Mouse (Mus musculus) embryonic facial prominence, embryonic 13.5 days (tissue): ENCODE results near the gene Khnyn. TPM values are rescaled to one million over a fixed set of nuclear protein-coding genes. Genes with fewer than 3 reads are reported as not detected.
A peak's percentile ranks its signal among the peaks of the same experiment; 100 is the strongest.

Experiments
- ATAC-seq: fragments of 200-750 bp; cut with Nextera tagmentation; 2 replicates; pipeline ENCODE4 v1.8.0; 2017; ENCODE audit warnings: low read depth; ENCODE audit not compliant: insufficient number of reproducible peaks, insufficient read depth, low FRiP score, low TSS enrichment
- H3K27ac ChIP-seq: fragments of 300-500 bp; sonication (generic); 2 replicates; pipeline ENCODE4 v1.5.1; 2015; ENCODE audit warnings: moderate library complexity, mild to moderate bottlenecking, inconsistent platforms
- H3K27me3 ChIP-seq: fragments of 300-500 bp; sonication (generic); 2 replicates; pipeline ENCODE4 v1.6.1; 2015; ENCODE audit warnings: mild to moderate bottlenecking, inconsistent platforms
- H3K36me3 ChIP-seq: fragments of 300-500 bp; sonication (generic); 2 replicates; pipeline ENCODE4 v1.6.1; 2015; ENCODE audit warnings: mild to moderate bottlenecking, inconsistent platforms
- H3K4me1 ChIP-seq: fragments of 300-500 bp; sonication (generic); 2 replicates; pipeline ENCODE4 v1.6.1; 2015; ENCODE audit warnings: inconsistent platforms
- H3K4me2 ChIP-seq: fragments of 300-500 bp; sonication (generic); 2 replicates; pipeline ENCODE4 v1.6.1; 2015; ENCODE audit warnings: moderate library complexity, mild to moderate bottlenecking, inconsistent platforms
- H3K4me3 ChIP-seq: fragments of 300-500 bp; sonication (generic); 2 replicates; pipeline ENCODE4 v1.5.1; 2015; ENCODE audit warnings: mild to moderate bottlenecking, inconsistent platforms
- H3K9ac ChIP-seq: fragments of 300-500 bp; sonication (generic); 2 replicates; pipeline ENCODE4 v1.6.1; 2015; ENCODE audit warnings: mild to moderate bottlenecking, inconsistent platforms
- H3K9me3 ChIP-seq: fragments of 300-500 bp; sonication (generic); 2 replicates; pipeline ENCODE4 v1.6.1; 2016; ENCODE audit warnings: inconsistent platforms
- WGBS: fragments of 180-500 bp; shearing (Covaris S2); methylation state at CpG from one replicate; pipeline ENCODE4 v1.1.7; 2015; ENCODE audit warnings: mixed read lengths; 5-methylcytosine and 5-hydroxymethylcytosine counted together
- polyA plus RNA-seq: library from polyadenylated mRNA; unstranded; fragments of >200 nt; fragmentation: Nextera tagmentation; extraction: Ambion mirVana; gene quantifications from 2 replicates; pipeline ENCODE4 v1.2.1, GENCODE M21; 2015

Khnyn gene
- polyA plus RNA-seq, result 21.0 and 22.0 TPM in 2 replicates

DNA sequence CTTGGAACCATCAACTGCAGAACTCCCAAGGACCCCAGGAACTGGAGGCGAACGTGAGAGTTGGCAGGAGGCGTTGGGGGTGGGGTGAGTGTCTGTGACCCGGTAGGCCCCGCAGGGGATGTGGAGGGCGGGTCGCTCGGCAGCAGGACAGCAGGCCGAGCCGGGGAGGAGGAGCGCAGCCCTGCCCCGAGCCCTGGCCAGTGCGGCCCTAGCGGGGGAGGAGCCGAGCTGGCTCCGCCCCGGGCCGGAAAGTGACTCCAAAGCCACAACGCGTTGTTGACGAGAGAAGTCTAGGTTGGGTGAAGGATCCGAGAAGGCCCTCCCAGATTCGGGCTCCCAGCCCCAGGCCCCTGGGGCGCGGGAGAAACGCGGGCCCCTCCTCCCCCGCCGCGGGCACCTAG lies at the start of gene Khnyn:
Gene Khnyn (plus strand): TSS at position 235 of the 401 bp plus-strand sequence.
- Histone ChIP-seq H3K36me3 (peaks cover 35% of the 10 kb centered on the region), H3K27ac (peak within 1 kb of the TSS; percentile 95), H3K4me3 (peak within 1 kb of the TSS; percentile 77), H3K4me2 (peak within 1 kb of the TSS; percentile 88), H3K27me3 (no peaks in the 10 kb centered on the region), H3K4me1 (peaks cover 39% of the 10 kb centered on the region), H3K9me3 (no peaks in the 10 kb centered on the region), H3K9ac (peak within 1 kb of the TSS; percentile 91)
- 0% methylated on average over 29 of the region's 30 CpGs for WGBS
- peak; percentile 86 for ATAC-seq

DNA sequence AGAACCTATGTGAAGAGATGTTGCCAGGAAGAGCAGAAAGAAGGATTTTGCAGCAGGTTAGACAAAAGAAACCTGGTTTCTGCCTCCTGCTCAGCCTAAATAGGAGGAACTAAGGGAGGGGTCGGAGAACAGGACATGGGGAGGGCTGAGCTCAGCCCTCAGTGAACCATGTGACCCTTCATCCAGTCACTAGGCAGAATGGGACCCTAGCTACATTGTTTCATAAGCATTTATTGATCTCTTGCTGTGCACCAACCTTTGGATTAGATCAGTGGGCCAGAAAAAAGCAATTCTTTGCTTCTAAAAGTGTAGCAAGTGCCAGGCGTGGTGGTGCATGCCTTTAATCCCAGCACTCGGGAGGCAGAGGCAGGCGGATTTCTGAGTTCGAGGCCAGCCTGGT lies 46.4 kb upstream of the Khnyn start:
- Histone ChIP-seq H3K27ac (no peak overlapping the region), H3K36me3 (peaks cover 13% of the 10 kb centered on the region), H3K4me2 (no peak overlapping the region), H3K9ac (no peak overlapping the region), H3K27me3 (no peaks in the 10 kb centered on the region), H3K4me3 (no peak overlapping the region), H3K9me3 (no peaks in the 10 kb centered on the region), H3K4me1 (peaks cover 31% of the 10 kb centered on the region)
- WGBS, result 89% methylated on average over 5 of the region's 5 CpGs
- no peak for ATAC-seq

DNA sequence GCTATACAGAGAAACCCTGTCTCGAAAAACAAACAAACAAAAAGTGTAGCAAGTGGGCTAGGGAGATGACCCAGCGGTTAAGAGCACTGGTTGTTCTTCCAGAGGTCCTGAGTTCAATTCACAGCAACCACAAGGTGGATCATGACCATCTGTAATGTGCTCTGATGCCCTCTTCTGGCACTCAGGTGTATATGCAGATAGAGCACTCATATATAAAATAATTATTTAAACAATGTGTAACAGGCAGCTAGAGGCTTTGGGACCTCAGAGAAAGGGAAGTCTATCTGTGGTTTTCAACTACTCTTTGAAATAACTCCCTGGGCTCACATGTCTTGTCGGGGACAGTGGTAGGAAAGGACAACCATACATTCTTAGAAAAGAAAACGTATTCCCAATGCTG lies 46.0 kb upstream of the Khnyn start:
- no peak overlapping the region for H3K9ac ChIP-seq
- no peaks in the 10 kb centered on the region for H3K9me3 ChIP-seq
- H3K36me3 ChIP-seq, result peaks cover 9% of the 10 kb centered on the region
- no peak for ATAC-seq
- peaks cover 28% of the 10 kb centered on the region for H3K4me1 ChIP-seq
- H3K27me3 ChIP-seq, result no peaks in the 10 kb centered on the region
- H3K4me3 ChIP-seq, result no peak overlapping the region
- H3K4me2 ChIP-seq, result no peak overlapping the region
- WGBS, result 87% methylated on average over 4 of the region's 4 CpGs
- H3K27ac ChIP-seq, result no peak overlapping the region

DNA sequence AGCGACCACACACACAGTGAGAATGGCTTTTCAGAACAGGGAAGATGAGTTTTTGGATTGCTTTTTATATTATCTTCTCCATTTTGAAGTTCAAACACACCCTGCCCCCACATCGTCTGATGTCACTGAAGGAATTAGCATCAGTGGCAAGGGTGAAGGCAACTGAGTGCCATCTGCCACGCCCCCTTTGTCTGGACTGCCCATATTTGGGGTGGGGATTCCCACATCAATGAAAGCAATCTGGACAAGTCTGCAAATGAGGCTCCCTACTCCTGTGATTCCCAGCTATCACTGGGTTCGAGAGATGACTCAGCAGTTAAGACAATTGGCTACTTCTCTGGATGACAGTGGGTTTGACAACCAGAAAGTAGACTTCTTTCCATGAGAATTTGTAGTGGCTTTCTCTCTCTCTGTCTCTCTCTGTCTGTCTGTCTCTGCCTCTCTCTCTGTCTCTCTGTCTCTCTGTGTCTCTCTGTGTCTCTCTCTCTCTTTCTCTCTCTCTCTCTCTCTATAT lies 43.8 kb upstream of the Khnyn start:
- peaks cover 6% of the 10 kb centered on the region for H3K4me1 ChIP-seq
- no peak overlapping the region for H3K4me2 ChIP-seq
- no peaks in the 10 kb centered on the region for H3K27me3 ChIP-seq
- no peak overlapping the region for H3K4me3 ChIP-seq
- WGBS, result 65% methylated on average over 4 of the region's 4 CpGs
- no peak for ATAC-seq
- no peak overlapping the region for H3K9ac ChIP-seq
- no peaks in the 10 kb centered on the region for H3K36me3 ChIP-seq
- H3K27ac ChIP-seq, result no peak overlapping the region
- H3K9me3 ChIP-seq, result no peaks in the 10 kb centered on the region

DNA sequence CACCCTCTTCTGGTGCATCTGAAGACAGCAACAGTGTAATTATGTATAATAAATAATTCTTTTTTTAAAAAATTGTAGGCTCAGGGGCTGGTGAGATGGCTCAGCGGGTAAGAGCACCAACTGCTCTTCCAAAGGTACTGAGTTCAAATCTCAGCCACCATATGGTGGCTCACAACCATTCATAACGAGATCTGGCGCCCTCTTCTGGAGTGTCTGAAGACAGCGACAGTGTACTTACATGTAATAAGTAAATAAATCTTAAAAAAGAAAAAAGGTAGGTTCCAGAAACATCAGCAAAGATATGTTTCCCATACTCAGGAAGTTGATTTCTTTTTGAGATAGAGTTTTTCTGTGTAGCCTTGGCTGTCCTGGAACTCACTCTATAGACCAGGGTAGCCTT lies 42.0 kb upstream of the Khnyn start:
- no peak for ATAC-seq
- Histone ChIP-seq H3K27me3 (no peaks in the 10 kb centered on the region), H3K27ac (no peak overlapping the region), H3K36me3 (no peaks in the 10 kb centered on the region), H3K4me1 (no peaks in the 10 kb centered on the region), H3K9me3 (no peaks in the 10 kb centered on the region), H3K4me2 (no peak overlapping the region), H3K4me3 (no peak overlapping the region), H3K9ac (no peak overlapping the region)
- WGBS, result 81% methylated on average over 4 of the region's 4 CpGs

DNA sequence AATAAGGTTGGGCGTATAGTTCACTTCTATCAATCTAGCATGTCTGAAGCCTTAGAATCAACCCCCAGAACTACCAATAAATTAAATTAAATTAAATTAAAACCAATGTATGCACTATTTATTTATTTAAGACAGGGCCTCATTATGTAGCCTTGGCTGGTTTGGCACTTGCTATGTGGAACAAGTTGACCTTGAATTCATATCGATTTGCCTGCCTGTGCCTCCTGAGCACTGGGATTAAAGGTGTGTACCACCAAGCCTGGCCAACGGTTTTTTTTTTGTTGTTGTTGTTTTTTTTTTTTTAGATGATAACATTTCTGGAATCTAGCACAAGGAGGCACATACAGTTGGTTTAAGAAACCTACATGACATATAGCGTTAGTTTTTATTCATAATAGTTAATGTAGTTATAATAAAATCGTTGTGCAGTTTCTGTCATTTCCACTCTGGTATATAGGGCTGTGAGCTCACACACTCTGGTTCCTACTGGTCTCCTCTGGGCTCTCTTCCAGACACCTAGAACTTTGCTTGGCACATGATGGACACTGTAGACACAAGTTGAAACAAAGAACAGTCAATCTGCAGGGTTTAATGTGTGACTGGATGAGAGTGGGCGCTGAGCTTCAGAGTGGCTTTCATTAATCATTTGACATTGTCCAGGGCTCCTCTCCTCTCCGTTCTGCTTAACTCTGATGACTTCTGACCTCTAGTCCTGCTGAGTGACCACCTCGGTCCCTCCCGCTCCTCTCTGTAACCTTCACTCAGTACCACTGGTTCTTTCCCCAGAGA lies 39.0 kb upstream of the Khnyn start:
- no peaks in the 10 kb centered on the region for H3K36me3 ChIP-seq
- peaks cover 3% of the 10 kb centered on the region for H3K4me1 ChIP-seq
- no peaks in the 10 kb centered on the region for H3K9me3 ChIP-seq
- WGBS, result 73% methylated on average over 9 of the region's 9 CpGs
- no peak overlapping the region for H3K9ac ChIP-seq
- H3K4me3 ChIP-seq, result no peak overlapping the region
- H3K27ac ChIP-seq, result no peak overlapping the region
- H3K4me2 ChIP-seq, result no peak overlapping the region
- no peaks in the 10 kb centered on the region for H3K27me3 ChIP-seq
- no peak for ATAC-seq

DNA sequence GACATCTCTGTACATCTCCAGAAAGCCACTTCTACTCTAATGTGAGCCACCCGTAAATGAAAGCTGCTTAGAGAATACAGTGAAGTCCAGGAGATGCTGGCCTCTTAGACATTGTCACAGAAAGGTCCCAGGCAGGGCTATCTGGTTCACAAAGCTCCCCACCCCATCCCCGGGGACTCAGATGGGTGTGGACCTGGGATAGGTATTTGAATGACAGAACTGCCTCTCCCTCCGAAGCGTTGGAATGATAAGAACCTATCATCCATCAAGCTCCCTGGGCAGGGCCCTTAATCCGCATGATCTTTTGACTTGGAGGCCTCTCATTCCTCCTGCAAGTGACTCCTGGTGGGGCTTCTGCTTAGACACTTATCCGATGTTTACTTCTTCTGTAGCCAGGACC lies 33.9 kb upstream of the Khnyn start:
- no peaks in the 10 kb centered on the region for H3K36me3 ChIP-seq
- WGBS, result 69% methylated on average over 6 of the region's 6 CpGs
- H3K4me2 ChIP-seq, result no peak overlapping the region
- H3K9me3 ChIP-seq, result no peaks in the 10 kb centered on the region
- peaks cover 33% of the 10 kb centered on the region for H3K4me1 ChIP-seq
- no peaks in the 10 kb centered on the region for H3K27me3 ChIP-seq
- 0 out of 2 replicates have a peak overlapping the region, but pooled peaks have one; percentile 98 for H3K27ac ChIP-seq
- ATAC-seq, result no peak
- H3K9ac ChIP-seq, result no peak overlapping the region
- H3K4me3 ChIP-seq, result no peak overlapping the region

DNA sequence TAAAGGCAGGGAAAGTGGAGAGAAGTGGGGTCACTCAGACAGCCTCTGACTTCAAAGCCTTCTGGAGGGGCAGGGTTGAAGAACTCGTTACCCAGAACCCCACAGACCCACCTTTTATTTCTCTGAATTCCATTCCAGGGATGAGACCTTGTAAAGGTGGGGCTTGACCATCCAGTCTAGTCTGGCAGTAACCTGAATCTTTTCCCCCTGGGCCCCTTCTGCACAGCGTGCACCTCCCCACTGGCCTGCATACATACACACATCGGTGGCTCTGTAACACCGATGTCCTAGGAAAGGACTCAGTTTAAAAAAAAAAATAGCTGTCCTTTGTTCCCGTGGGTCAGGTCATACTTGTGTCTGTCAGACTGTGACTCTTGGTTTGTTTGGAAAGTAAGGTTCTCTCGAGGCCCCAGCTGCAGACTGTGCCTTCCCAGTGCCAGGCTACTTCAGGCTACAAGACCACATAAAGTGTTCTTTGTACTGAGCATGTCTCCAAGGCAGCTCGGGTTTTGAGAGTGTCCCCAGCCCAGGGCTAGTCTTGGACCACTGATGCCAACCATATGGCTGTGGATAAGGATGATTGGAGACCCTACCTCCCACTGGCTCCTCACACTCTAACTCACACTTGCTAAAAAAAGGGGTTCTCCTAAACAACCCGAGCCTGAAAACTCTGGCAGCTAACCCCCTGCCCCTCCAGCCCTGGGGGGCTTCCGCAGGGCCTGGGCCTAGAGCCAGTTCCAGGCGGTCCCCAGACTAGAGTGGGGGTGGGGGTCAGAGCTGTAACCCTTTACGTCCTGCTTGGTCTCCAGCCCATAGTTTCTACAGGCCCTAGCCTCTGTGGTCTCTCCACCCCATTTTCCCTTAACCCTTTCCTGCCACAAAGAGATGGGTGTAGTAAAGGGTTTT lies 31.8 kb upstream of the Khnyn start:
- no peaks in the 10 kb centered on the region for H3K9me3 ChIP-seq
- WGBS, result 3% methylated on average over 11 of the region's 11 CpGs
- H3K9ac ChIP-seq, result peak overlapping the region; percentile 93

DNA sequence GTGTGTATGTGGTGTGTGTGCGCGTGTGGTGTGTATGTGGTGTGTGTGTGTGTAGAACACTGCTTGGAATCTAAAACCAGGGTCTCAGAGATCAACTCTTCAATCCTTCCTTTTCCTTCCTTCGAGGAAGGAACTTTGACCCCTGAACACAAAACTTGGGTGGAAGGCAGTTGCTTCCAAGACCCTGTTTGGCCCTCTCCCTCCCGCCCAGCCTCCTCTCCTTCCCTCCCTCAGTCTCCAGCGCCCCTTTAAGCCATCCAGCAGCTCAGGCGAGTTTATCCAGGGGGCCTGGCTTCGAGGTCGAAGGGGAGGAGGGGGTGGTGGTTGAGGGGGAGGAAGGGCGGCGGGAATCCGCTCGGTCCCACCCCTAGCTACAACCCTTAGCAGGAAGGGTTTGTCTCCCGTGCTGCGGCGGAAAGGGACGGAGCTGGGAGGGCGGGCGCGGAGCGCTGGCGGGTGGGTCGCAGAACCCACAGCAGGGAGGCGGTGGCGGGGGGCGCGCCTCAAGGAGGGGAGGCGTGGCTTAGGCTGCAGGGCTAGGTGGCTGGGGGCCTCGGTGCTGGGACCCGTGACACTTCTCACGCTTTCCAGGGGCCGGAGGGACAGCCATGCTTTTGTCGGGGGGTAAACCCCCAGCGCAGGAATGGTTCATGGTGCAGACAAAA lies 31.0 kb upstream of the Khnyn start, which contains the start of gene Nynrin:
Gene Nynrin (plus strand): TSS at position 390 of the 665 bp plus-strand sequence.
- 1% methylated on average over 30 of the region's 33 CpGs for WGBS
- no peaks in the 10 kb centered on the region for H3K9me3 ChIP-seq
- no peaks in the 10 kb centered on the region for H3K27me3 ChIP-seq
- ATAC-seq, result peak; percentile 87
- H3K27ac ChIP-seq, result peak within 1 kb of the TSS; percentile 98
- H3K4me3 ChIP-seq, result peak within 1 kb of the TSS; percentile 78
- peaks cover 62% of the 10 kb centered on the region for H3K4me1 ChIP-seq
- H3K9ac ChIP-seq, result peak within 1 kb of the TSS; percentile 93
- H3K4me2 ChIP-seq, result peak within 1 kb of the TSS; percentile 93
- H3K36me3 ChIP-seq, result peaks cover 9% of the 10 kb centered on the region

More for the DNA sequence above, 31.8 kb upstream of the Khnyn start:
- peaks cover 5% of the 10 kb centered on the region for H3K36me3 ChIP-seq
- ATAC-seq, result peak; percentile 86
- peaks cover 53% of the 10 kb centered on the region for H3K4me1 ChIP-seq
- peak overlapping the region; percentile 93 for H3K4me2 ChIP-seq
- H3K4me3 ChIP-seq, result peak overlapping the region; percentile 78
- no peaks in the 10 kb centered on the region for H3K27me3 ChIP-seq
- peak overlapping the region; percentile 98 for H3K27ac ChIP-seq

DNA sequence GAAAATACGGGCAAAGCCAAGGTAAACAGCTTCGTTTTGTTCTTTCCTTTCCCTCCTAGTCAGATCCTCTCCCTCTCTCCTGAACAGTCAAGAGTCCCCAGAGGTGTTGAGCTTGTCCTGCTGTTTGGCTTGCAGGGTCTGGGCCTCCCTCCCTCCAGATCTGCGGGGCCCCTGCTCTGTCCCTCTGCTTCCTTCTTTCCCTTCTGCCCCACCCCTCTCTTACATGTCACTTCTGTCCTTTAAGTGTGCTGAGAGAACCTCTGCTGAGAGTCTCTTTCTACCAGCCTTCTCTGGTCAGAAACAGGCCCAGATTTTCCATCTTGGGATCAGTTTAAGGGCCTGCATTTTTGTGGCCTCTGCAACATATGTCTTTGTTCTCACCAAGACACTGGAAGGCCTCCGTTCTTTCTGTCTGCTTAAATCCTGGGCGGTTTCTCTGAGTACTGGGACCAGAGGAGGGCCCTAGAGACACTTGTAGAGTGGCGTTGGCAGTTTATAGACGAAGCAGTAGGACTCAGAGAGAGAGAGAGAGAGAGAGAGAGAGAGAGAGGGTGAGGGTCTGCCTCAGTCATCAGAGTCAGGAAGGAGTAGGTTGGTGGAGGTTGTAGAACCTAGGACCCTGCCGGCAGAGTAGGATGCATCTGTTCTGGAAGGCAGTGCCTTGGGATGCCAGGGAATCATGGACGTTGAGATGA lies 30.2 kb upstream of the Khnyn start:
- H3K4me3 ChIP-seq, result peak overlapping the region; percentile 78
- H3K9ac ChIP-seq, result peak overlapping the region; percentile 93
- H3K27ac ChIP-seq, result peak overlapping the region; percentile 98
- peaks cover 17% of the 10 kb centered on the region for H3K36me3 ChIP-seq
- H3K4me1 ChIP-seq, result peaks cover 70% of the 10 kb centered on the region
- 0 out of 2 replicates have a peak, but pooled peaks have one; percentile 3 for ATAC-seq
- no peaks in the 10 kb centered on the region for H3K27me3 ChIP-seq
- under 1% methylated on average over 9 of the region's 9 CpGs for WGBS
- H3K4me2 ChIP-seq, result peak overlapping the region; percentile 93
- no peaks in the 10 kb centered on the region for H3K9me3 ChIP-seq
